Mouse (Mus musculus) heart, adult 2 months (tissue): ENCODE results near the gene Olfr1204.

Experiments used
- CTCF ChIP-seq: fragments of 200-600 bp; IDR thresholded peaks from 2 replicates; pipeline ENCODE4 v1.8.1; 2022; ENCODE audit warnings: antibody characterized with exemption, mild to moderate bottlenecking, moderate library complexity
- EP300 ChIP-seq: fragments of 200-500 bp; IDR thresholded peaks from 2 replicates; pipeline ENCODE4 v1.6.1; 2011; ENCODE audit warnings: low read depth, low read length, control low read depth; ENCODE audit not compliant: insufficient read depth
- POLR2A ChIP-seq: fragments of 200-500 bp; IDR thresholded peaks from 2 replicates; pipeline ENCODE4 v1.6.1; 2011; ENCODE audit warnings: mild to moderate bottlenecking, low read depth, low read length, control low read depth; ENCODE audit not compliant: insufficient read depth

- no peak for TF ChIP-seq EP300
- TF ChIP-seq POLR2A: no peak
- TF ChIP-seq CTCF: no peak
These were observed 19.7 kb upstream of the Olfr1204 start, which contains the start of gene Olfr1205 for GRCm38 (mm10) chr2:88829437-88829836.
